Mouse (Mus musculus): ENCODE results near the gene Lrrc4.

GRCm38 (mm10) chr6:28855442-28855841 is 23.9 kb upstream of the Lrrc4 start:
- TF ChIP-seq GATA1 (IDR thresholded peaks at IDR 0.05; ENCODE audit: borderline replicate concordance, low read length) (no peak), FLI1 (IDR thresholded peaks at IDR 0.05; ENCODE audit: low read length) (no peak)
